ENCODE assay signal across 31 mouse cellular contexts in the genomic region with DNA sequence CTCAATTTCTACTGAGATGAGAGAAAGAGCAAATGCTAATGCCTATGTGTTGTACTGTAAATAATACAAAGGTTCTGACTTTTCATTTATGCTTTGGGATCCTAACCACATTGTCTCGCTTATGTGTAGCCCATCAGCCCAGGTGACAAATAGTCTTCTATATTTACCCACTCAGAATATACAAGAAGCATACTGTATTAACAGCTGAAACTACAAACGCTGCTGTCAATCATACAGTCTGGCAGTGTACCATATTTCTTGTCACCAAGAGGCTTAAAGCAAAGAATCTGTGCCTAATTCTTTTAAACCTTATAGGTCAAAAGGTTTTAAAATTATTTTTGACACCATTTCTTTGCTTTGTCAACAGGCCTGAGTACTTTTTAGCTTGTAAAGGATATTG.
"Had no signal": no experiment of that assay in that cellular context is flagged by ENCODE, and none has a peak within 500 bp of the region (broad histone marks: within the 10 kb centered on the region; RNA-seq: fewer than 3 reads in every experiment).

No protein-coding gene starts in this region.

- ATAC-seq: liver, embryonic 12.5 days; liver, postnatal 0 days; lung, postnatal 0 days; midbrain, embryonic 13.5 days; midbrain, embryonic 15.5 days; midbrain, embryonic 16.5 days had no signal

- H3K4me3 ChIP-seq: left cerebral cortex, adult 2 months; limb, embryonic 12.5 days; limb, embryonic 13.5 days; limb, embryonic 15.5 days; liver, embryonic 12.5 days; liver, embryonic 13.5 days; liver, embryonic 15.5 days; lung, embryonic 15.5 days; megakaryocyte, embryonic 14.5 days; midbrain, embryonic 10.5 days; midbrain, embryonic 12.5 days; midbrain, embryonic 13.5 days; midbrain, embryonic 15.5 days; neural tube, embryonic 12.5 days had no signal

- DNase-seq: left cerebral cortex, postnatal 4 days; liver; liver, embryonic 13.5 days; liver, postnatal 0 days; lung, adult 18-20 months; lung, adult 2 months; lung, embryonic 14.5 days; lung, postnatal 10 days; lung, postnatal 14 days; lung, postnatal 36 days; lung, postnatal 4 days; midbrain, embryonic 14.5 days had no signal

- H3K4me2 ChIP-seq: limb, embryonic 12.5 days; limb, embryonic 13.5 days; limb, embryonic 15.5 days; liver, embryonic 11.5 days; liver, embryonic 12.5 days; liver, embryonic 13.5 days; liver, embryonic 15.5 days; lung, embryonic 14.5 days; lung, embryonic 15.5 days; midbrain, embryonic 11.5 days; midbrain, embryonic 12.5 days; midbrain, embryonic 13.5 days; midbrain, embryonic 15.5 days; neural tube, embryonic 12.5 days had no signal

- H3K27ac ChIP-seq: left cerebral cortex, adult 2 months; limb, embryonic 12.5 days; limb, embryonic 13.5 days; limb, embryonic 15.5 days; liver, embryonic 12.5 days; liver, embryonic 13.5 days; liver, embryonic 14.5 days; liver, embryonic 15.5 days; lung, embryonic 15.5 days; macrophage; midbrain, embryonic 10.5 days; midbrain, embryonic 12.5 days; midbrain, embryonic 13.5 days; midbrain, embryonic 15.5 days; neural tube, embryonic 12.5 days had no signal

- H3K9ac ChIP-seq: limb, embryonic 12.5 days; limb, embryonic 13.5 days; limb, embryonic 15.5 days; liver, embryonic 12.5 days; liver, embryonic 13.5 days; liver, embryonic 14.5 days; liver, embryonic 15.5 days; liver, postnatal 0 days; lung, embryonic 14.5 days; lung, embryonic 15.5 days; midbrain, embryonic 12.5 days; midbrain, embryonic 13.5 days; midbrain, embryonic 15.5 days; neural tube, embryonic 12.5 days had no signal

- H3K9me3 ChIP-seq: limb, embryonic 12.5 days; limb, embryonic 15.5 days; liver, embryonic 12.5 days; liver, embryonic 13.5 days; liver, embryonic 15.5 days; lung, embryonic 15.5 days; megakaryocyte, embryonic 14.5 days; midbrain, embryonic 10.5 days; midbrain, embryonic 12.5 days; midbrain, embryonic 13.5 days; midbrain, embryonic 15.5 days; neural tube, embryonic 12.5 days had no signal

- H3K4me1 ChIP-seq: limb, embryonic 12.5 days; limb, embryonic 13.5 days; limb, embryonic 15.5 days; liver, embryonic 12.5 days; liver, embryonic 13.5 days; liver, embryonic 15.5 days; lung, embryonic 15.5 days; megakaryocyte, embryonic 14.5 days; midbrain, embryonic 10.5 days; midbrain, embryonic 12.5 days; midbrain, embryonic 13.5 days; midbrain, embryonic 15.5 days; neural tube, embryonic 12.5 days had no signal

- H3K27me3 ChIP-seq: limb, embryonic 12.5 days; limb, embryonic 13.5 days; limb, embryonic 15.5 days; liver, embryonic 12.5 days; liver, embryonic 13.5 days; liver, embryonic 15.5 days; lung, embryonic 15.5 days; megakaryocyte, embryonic 14.5 days; midbrain, embryonic 12.5 days; midbrain, embryonic 13.5 days; midbrain, embryonic 15.5 days; neural tube, embryonic 12.5 days had no signal

- H3K36me3 ChIP-seq: limb, embryonic 12.5 days; limb, embryonic 13.5 days; limb, embryonic 15.5 days; liver, embryonic 12.5 days; liver, embryonic 13.5 days; liver, embryonic 15.5 days; lung, embryonic 15.5 days; midbrain, embryonic 10.5 days; midbrain, embryonic 12.5 days; midbrain, embryonic 13.5 days; midbrain, embryonic 15.5 days; neural tube, embryonic 12.5 days had no signal
